ENCODE assay signal across 9 mouse cellular contexts in the genomic region with DNA sequence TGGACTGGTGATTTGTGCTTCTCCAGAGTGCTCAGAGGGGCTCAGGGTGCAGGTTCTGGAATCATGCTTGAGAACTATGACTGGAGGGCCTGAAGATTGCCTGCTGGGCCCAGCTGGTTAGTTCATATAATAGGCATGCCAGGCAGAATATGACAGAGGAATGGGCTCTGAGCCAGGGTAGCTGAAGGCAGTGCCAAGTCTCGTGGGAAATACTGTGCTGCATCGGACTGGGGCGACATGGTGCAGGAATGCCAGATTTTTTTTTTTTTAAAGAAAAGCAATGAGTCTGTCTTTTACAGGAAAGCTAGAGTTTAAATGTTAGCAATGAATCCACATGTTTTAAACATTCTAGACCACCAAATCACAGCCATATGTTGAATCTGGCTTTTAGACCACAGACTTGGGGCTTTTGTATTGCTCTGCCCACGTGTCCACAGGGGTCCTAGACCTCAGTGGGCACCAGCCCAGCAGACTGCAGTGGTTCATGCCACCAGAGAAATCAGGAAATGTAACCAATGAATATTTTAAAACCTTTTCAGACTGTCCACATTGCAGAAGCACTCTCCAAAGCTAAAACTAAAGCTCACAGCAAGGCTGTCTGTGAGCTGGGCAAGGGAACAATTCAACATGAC. TPM values are rescaled to one million over a fixed set of nuclear protein-coding genes. Genes with fewer than 3 reads are reported as not detected.
A peak's percentile ranks its signal among the peaks of the same experiment; 100 is the strongest.
DNase-seq lines count a peak whose midpoint lies in the region; ATAC-seq and TF ChIP-seq lines count a peak whose summit lies in the region.
"Had no signal": no experiment of that assay in that cellular context is flagged by ENCODE, and none has a peak within 500 bp of the region (broad histone marks: within the 10 kb centered on the region; RNA-seq: fewer than 3 reads in every experiment).

No protein-coding gene starts in this region.

- H3K27ac ChIP-seq in embryonic facial prominence, embryonic 12.5 days: peak overlapping the region; percentile 60
- no peak overlapping the region for H3K27ac ChIP-seq in embryonic facial prominence, embryonic 10.5 days (replicated peaks)
- peak overlapping the region; percentile 70 for H3K27ac ChIP-seq in neural tube, embryonic 13.5 days (replicated peaks)
- H3K27ac ChIP-seq in heart, postnatal 0 days (ENCODE audit: low read depth): no peak overlapping the region
- H3K27ac ChIP-seq: liver, embryonic 15.5 days had no signal

- no peak overlapping the region for H3K4me3 ChIP-seq in embryonic facial prominence, embryonic 12.5 days
- H3K4me3 ChIP-seq in embryonic facial prominence, embryonic 10.5 days: no peak overlapping the region
- no peak overlapping the region for H3K4me3 ChIP-seq in neural tube, embryonic 13.5 days
- no peak overlapping the region for H3K4me3 ChIP-seq in heart, postnatal 0 days (ENCODE audit: low read depth, low read length)
- H3K4me3 ChIP-seq: liver, embryonic 15.5 days had no signal

- H3K9ac ChIP-seq in embryonic facial prominence, embryonic 12.5 days: no peak overlapping the region
- H3K9ac ChIP-seq in neural tube, embryonic 13.5 days: no peak overlapping the region
- no peak overlapping the region for H3K9ac ChIP-seq in heart, postnatal 0 days (replicated peaks; ENCODE audit: low read depth, low read length)
- H3K9ac ChIP-seq: liver, embryonic 15.5 days had no signal

- peaks cover 13% of the 10 kb centered on the region; the same call in 1 of the 2 replicates for H3K4me1 ChIP-seq in embryonic facial prominence, embryonic 12.5 days
- peaks cover 12% of the 10 kb centered on the region for H3K4me1 ChIP-seq in embryonic facial prominence, embryonic 10.5 days
- peaks cover 35% of the 10 kb centered on the region for H3K4me1 ChIP-seq in neural tube, embryonic 13.5 days (replicated peaks)
- H3K4me1 ChIP-seq in heart, postnatal 0 days (ENCODE audit: control insufficient read depth, insufficient read depth): peaks cover 13% of the 10 kb centered on the region
- H3K4me1 ChIP-seq: liver, embryonic 15.5 days had no signal

- WGBS in embryonic facial prominence, embryonic 12.5 days: 29% methylated on average over 4 of the region's 4 CpGs
- WGBS in embryonic facial prominence, embryonic 10.5 days: 81% methylated on average over 4 of the region's 4 CpGs
- 20% methylated on average over 4 of the region's 4 CpGs for WGBS in neural tube, embryonic 13.5 days
- 30% methylated on average over 4 of the region's 4 CpGs for WGBS in heart, postnatal 0 days

- intact Hi-C loops in left cerebral cortex, postnatal 10 days (cut with DNase I): no loop called here

- DNase-seq in embryonic facial prominence, embryonic 10.5 days (ENCODE audit: low spot score): no peak
- DNase-seq in neural tube, embryonic 10.5 days (ENCODE audit: extremely low spot score, low spot score): no peak
- peak; percentile 69 for DNase-seq in heart, postnatal 0 days (ENCODE audit: low spot score)
- peak; percentile 64 to 73 for DNase-seq in left cerebral cortex, postnatal 10 days (ENCODE audit: extremely low spot score in 1 of 2, low spot score in 2 of 2)
- DNase-seq in right cerebral cortex, postnatal 14 days: peak; percentile 65
- DNase-seq in urinary bladder, postnatal 25 days (ENCODE audit: low spot score): no peak

- H3K36me3 ChIP-seq in embryonic facial prominence, embryonic 12.5 days: no peaks in the 10 kb centered on the region
- H3K36me3 ChIP-seq in embryonic facial prominence, embryonic 10.5 days (replicated peaks): no peaks in the 10 kb centered on the region
- no peaks in the 10 kb centered on the region for H3K36me3 ChIP-seq in neural tube, embryonic 13.5 days
- no peaks in the 10 kb centered on the region for H3K36me3 ChIP-seq in heart, postnatal 0 days (replicated peaks; ENCODE audit: control insufficient read depth, insufficient read depth, low read length)
- H3K36me3 ChIP-seq: liver, embryonic 15.5 days had no signal

- H3K4me2 ChIP-seq in embryonic facial prominence, embryonic 12.5 days (replicated peaks): no peak overlapping the region
- H3K4me2 ChIP-seq in neural tube, embryonic 13.5 days: no peak overlapping the region
- H3K4me2 ChIP-seq in heart, postnatal 0 days (ENCODE audit: low read depth, low read length): no peak overlapping the region
- H3K4me2 ChIP-seq: liver, embryonic 15.5 days had no signal

- H3K27me3 ChIP-seq in embryonic facial prominence, embryonic 12.5 days: no peaks in the 10 kb centered on the region
- H3K27me3 ChIP-seq in embryonic facial prominence, embryonic 10.5 days (replicated peaks; ENCODE audit: low read depth, poor library complexity, severe bottlenecking): no peaks in the 10 kb centered on the region
- no peaks in the 10 kb centered on the region; the same call in 1 of the 2 replicates for H3K27me3 ChIP-seq in neural tube, embryonic 13.5 days
- H3K27me3 ChIP-seq in heart, postnatal 0 days (ENCODE audit: control insufficient read depth, insufficient read depth, low read length): no peaks in the 10 kb centered on the region
- H3K27me3 ChIP-seq: liver, embryonic 15.5 days had no signal

- no peak for TF ChIP-seq CTCF in heart, postnatal 0 days (IDR thresholded peaks at IDR 0.05; ENCODE audit: low read depth)

- ATAC-seq in embryonic facial prominence, embryonic 12.5 days (ENCODE audit: insufficient number of reproducible peaks, insufficient read depth, low FRiP score, low TSS enrichment): no peak
- ATAC-seq in neural tube, embryonic 13.5 days (ENCODE audit: low read depth): peak; percentile 69
- peak; percentile 87 for ATAC-seq in heart, postnatal 0 days (ENCODE audit: insufficient read depth, low read depth)

- no peak for TF ChIP-seq EP300 in heart, postnatal 0 days (IDR thresholded peaks at IDR 0.05; ENCODE audit: low read depth)

- no peaks in the 10 kb centered on the region for H3K9me3 ChIP-seq in embryonic facial prominence, embryonic 12.5 days
- H3K9me3 ChIP-seq in embryonic facial prominence, embryonic 10.5 days: no peaks in the 10 kb centered on the region
- no peaks in the 10 kb centered on the region for H3K9me3 ChIP-seq in neural tube, embryonic 13.5 days
- H3K9me3 ChIP-seq in heart, postnatal 0 days (replicated peaks; ENCODE audit: control insufficient read depth, low read length): no peaks in the 10 kb centered on the region
- H3K9me3 ChIP-seq: liver, embryonic 15.5 days had no signal

RNA-seq across cellular contexts. Expression of gene Fam196b, which starts 33.8 kb away (rescaled TPM):
- polyA plus RNA-seq in embryonic facial prominence, embryonic 12.5 days (2016; fragmentation: Nextera tagmentation; extraction: Ambion mirVana): 1.1 and 1.4 TPM in 2 replicates
- polyA plus RNA-seq in embryonic facial prominence, embryonic 10.5 days (2016; fragmentation: Nextera tagmentation; extraction: Ambion mirVana): 1.1 and 1.6 TPM in 2 replicates
- polyA plus RNA-seq in neural tube, embryonic 13.5 days (2015; fragmentation: Nextera tagmentation; extraction: Ambion mirVana): 3.4 and 3.8 TPM in 2 replicates
- not detected in 2 replicates for total RNA-seq in heart, postnatal 0 days (2014; rRNA removed; ENCODE audit: low replicate concordance)
- not detected in 2 replicates for polyA plus RNA-seq in heart, postnatal 0 days (2015; fragmentation: Nextera tagmentation; extraction: Ambion mirVana)
- 1 to 10 TPM; 1.9 TPM for total RNA-seq in left cerebral cortex, postnatal 10 days (2021)

Comparison
In these comparisons a context has a peak if more than half of its experiments do, and no peak if none do; other contexts are left out.
1. H3K27ac ChIP-seq: peak in embryonic facial prominence, embryonic 12.5 days (single experiment) and neural tube, embryonic 13.5 days (single experiment); none in embryonic facial prominence, embryonic 10.5 days (single experiment) and heart, postnatal 0 days (single experiment).
2. DNase-seq: peak in heart, postnatal 0 days (single experiment), left cerebral cortex, postnatal 10 days (2 of 2) and right cerebral cortex, postnatal 14 days (single experiment); none in embryonic facial prominence, embryonic 10.5 days (single experiment), neural tube, embryonic 10.5 days (single experiment) and urinary bladder, postnatal 25 days (single experiment).